Mouse (Mus musculus) ES-E14 (cell line): ENCODE results near the gene E2f3. TPM values are rescaled to one million over a fixed set of nuclear protein-coding genes. Genes with fewer than 3 reads are reported as not detected.

ENCODE experiments used
- DNase-seq: peaks from one replicate; pipeline ENCODE4 v3.0.0-alpha.2; 2013; ENCODE audit warnings: low read depth, low spot score
- H3K27ac ChIP-seq: 2 replicates; pipeline ENCODE4 v1.5.1; 2012; ENCODE audit warnings: low read depth, mild to moderate bottlenecking, low read length, moderate library complexity, mixed read lengths; ENCODE audit not compliant: poor library complexity, insufficient read depth, severe bottlenecking
- H3K36me3 ChIP-seq: 2 replicates; pipeline ENCODE4 v1.6.1; 2012; ENCODE audit warnings: mild to moderate bottlenecking, low read length, moderate library complexity, mixed read lengths; ENCODE audit not compliant: control insufficient read depth, poor library complexity, insufficient read depth, severe bottlenecking
- H3K4me1 ChIP-seq, 2 experiments: fragments of 150-350 bp in 1 of 2; sonication (generic) in 1 of 2; 2 replicates each; pipeline ENCODE4 v1.6.1; 2012; ENCODE audit warnings: low read length in 2 of 2, mild to moderate bottlenecking in 1 of 2, mixed read lengths in 1 of 2; ENCODE audit not compliant: control insufficient read depth in 2 of 2, insufficient read depth in 2 of 2, poor library complexity in 1 of 2
- H3K4me3 ChIP-seq, 2 experiments: fragments of 150-350 bp in 1 of 2; sonication (generic) in 1 of 2; 2 replicates each; pipeline ENCODE4 v1.5.1; 2012; ENCODE audit warnings: low read length in 2 of 2, low read depth in 1 of 2, mild to moderate bottlenecking in 1 of 2, mixed read lengths in 1 of 2; ENCODE audit not compliant: insufficient read depth in 1 of 2, poor library complexity in 1 of 2, severe bottlenecking in 1 of 2
- H3K9ac ChIP-seq: 2 replicates; pipeline ENCODE4 v1.6.1; 2012; ENCODE audit warnings: low read depth, mild to moderate bottlenecking, low read length, mixed read lengths; ENCODE audit not compliant: poor library complexity, insufficient read depth, severe bottlenecking
- H3K9me3 ChIP-seq: fragments of 150-350 bp; sonication (generic); 2 replicates; pipeline ENCODE4 v1.6.1; 2012; ENCODE audit warnings: low read depth, mild to moderate bottlenecking, low read length; ENCODE audit not compliant: control insufficient read depth, insufficient read depth
- CHD2 ChIP-seq: IDR thresholded peaks from 2 replicates; pipeline ENCODE4 v1.6.1; 2014; ENCODE audit warnings: mild to moderate bottlenecking, low read depth, low read length, inconsistent platforms
- HCFC1 ChIP-seq: IDR thresholded peaks from 2 replicates; pipeline ENCODE4 v1.6.1; 2012; ENCODE audit warnings: low read length, inconsistent platforms, borderline replicate concordance; ENCODE audit not compliant: insufficient read depth
- MAFK ChIP-seq: IDR thresholded peaks from 2 replicates; pipeline ENCODE4 v1.6.1; 2014; ENCODE audit warnings: mild to moderate bottlenecking, low read depth, low read length, inconsistent platforms; ENCODE audit not compliant: insufficient read depth
- ZC3H11A ChIP-seq: IDR thresholded peaks from 2 replicates; pipeline ENCODE4 v1.6.1; 2012; ENCODE audit warnings: low read depth, mild to moderate bottlenecking, inconsistent platforms, low read length, borderline replicate concordance
- ZNF384 ChIP-seq: IDR thresholded peaks from 2 replicates; pipeline ENCODE4 v1.6.1; 2012; ENCODE audit warnings: low read depth, low read length, inconsistent platforms
- in situ Hi-C, 2 experiments: fragments of 600-800 bp; cut with MboI; formaldehyde crosslinking; loops; one replicate each; pipeline ENCODE4 v1.15.1; 2025; ENCODE audit warnings: low sequenced_read_pairs in 2 of 2, inconsistent platforms in 1 of 2; ENCODE audit not compliant: unreplicated experiment in 2 of 2
- total RNA-seq: library from RNA; depleted of rRNA; stranded (reverse); fragments of 300-350 nt; gene quantifications from 2 replicates; pipeline ENCODE4 v1.2.3, GENCODE M21; 2012

The E2f3 gene
- total RNA-seq, 1 experiment: 12.5 TPM

DNA sequence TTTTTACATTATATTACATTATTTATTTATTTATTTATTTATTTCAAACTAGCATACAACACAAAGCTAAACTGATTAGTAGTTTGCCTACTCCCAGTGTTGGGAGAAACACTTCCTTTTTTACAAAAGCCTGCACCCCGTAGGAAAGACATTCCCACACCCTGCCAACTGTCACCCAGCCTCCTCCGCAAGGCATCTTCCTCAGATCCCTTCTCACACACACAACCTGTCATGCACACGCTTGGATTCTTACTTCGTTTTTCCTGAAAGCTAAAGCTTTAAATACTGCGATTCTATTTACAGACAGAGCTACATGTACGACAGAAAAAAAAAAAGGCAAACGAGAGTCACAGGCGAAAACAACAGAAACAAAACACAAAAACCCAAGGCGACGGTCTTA is 79.1 kb downstream of the E2f3 start:
- no peaks in the 10 kb centered on the region for H3K9me3 ChIP-seq
- DNase-seq: no peak
- H3K9ac ChIP-seq: no peak overlapping the region
- in situ Hi-C loops: no loop called here
- H3K27ac ChIP-seq: no peak overlapping the region
- H3K4me1 ChIP-seq: 0 out of 4 replicates have a peak, but pooled peaks cover 0 to 2% of the 10 kb centered on the region in 2 experiments
- no peak for TF ChIP-seq HCFC1
- no peak overlapping the region for H3K4me3 ChIP-seq
- H3K36me3 ChIP-seq: peaks cover 35% of the 10 kb centered on the region

DNA sequence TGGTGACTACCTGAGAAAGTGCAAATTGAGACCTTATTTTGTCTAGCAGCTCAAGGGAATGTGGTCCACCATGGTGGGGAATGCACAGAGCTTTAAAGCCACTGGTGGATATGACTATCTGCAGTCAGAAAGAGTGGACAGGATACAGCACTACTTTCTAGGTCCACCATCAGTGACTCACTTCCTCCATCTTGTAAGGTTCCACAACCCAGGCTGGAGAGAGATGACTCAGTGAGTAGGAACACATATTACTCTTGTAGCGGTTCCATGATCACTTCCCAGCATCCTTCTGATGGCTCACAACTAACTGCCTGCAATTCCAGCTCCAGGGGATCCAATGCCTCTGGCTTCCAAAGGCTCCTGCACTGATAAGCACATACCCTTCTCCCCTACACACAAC is 82.5 kb downstream of the E2f3 start:
- in situ Hi-C loops: no loop called here
- peaks cover 1% of the 10 kb centered on the region; the same call in 1 of the 2 replicates for H3K9me3 ChIP-seq
- H3K36me3 ChIP-seq: peaks cover 10% of the 10 kb centered on the region
- no peak for TF ChIP-seq ZNF384
- no peak for TF ChIP-seq CHD2
- TF ChIP-seq ZC3H11A: no peak
- no peak for TF ChIP-seq MAFK
- TF ChIP-seq HCFC1: no peak
- H3K27ac ChIP-seq: no peak overlapping the region
- H3K9ac ChIP-seq: no peak overlapping the region
- DNase-seq: no peak
- H3K4me1 ChIP-seq: 0 out of 4 replicates have a peak, but pooled peaks cover 0 to 2% of the 10 kb centered on the region in 2 experiments
- no peak overlapping the region for H3K4me3 ChIP-seq

DNA sequence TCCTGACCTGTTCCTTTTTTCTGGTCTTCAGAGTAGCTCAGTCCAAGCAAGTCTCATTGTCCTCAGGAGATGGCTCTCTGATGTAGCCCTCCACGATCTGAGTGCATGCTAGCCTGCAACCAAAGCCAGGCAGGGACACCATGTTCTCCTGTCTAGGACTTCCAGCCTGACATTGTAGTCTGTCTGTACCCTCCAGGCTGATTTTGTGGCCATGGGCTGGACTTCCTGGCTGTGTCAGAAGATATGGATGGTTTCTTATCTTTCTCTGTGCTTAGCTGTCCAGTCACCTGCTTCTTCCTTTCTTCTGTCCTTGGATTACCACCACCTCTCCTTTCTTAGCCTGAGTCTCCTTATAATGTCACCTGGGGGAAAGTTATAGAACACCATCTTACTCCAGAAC is 83.2 kb downstream of the E2f3 start:
- Histone ChIP-seq H3K9ac (no peak overlapping the region), H3K9me3 (peaks cover 1% of the 10 kb centered on the region; the same call in 1 of the 2 replicates), H3K4me3 (no peak overlapping the region), H3K27ac (no peak overlapping the region), H3K4me1 (no peaks in the 10 kb centered on the region), H3K36me3 (peaks cover 4% of the 10 kb centered on the region)
- in situ Hi-C loops: no loop called here
- no peak for DNase-seq
- TF ChIP-seq MAFK: no peak
- no peak for TF ChIP-seq ZC3H11A
- TF ChIP-seq CHD2: no peak
- no peak for TF ChIP-seq ZNF384
- TF ChIP-seq HCFC1: no peak

DNA sequence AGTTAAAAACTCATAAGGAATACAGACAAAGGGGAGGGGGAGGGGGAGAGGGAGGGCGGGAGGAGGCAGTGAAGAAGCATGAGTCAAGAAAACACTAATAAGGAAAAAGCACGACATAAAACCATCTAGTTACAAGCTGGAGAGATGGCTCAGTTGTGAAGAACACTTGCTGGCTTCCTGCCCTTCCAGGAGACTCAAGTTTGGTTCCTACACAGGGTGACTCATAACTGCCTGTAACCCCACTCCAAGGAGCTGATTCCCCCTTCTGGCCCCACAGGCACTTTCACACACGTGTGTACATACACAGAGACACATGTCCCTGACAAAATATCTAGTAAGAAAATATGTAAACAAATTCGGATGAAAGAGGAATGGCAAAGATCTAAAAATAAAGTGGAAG is 84.2 kb downstream of the E2f3 start:
- no peaks in the 10 kb centered on the region for H3K4me1 ChIP-seq
- DNase-seq: no peak

GRCm38 (mm10) chr13:29866780-29867179 is 119.1 kb downstream of the E2f3 start:
- Histone ChIP-seq H3K4me1 (no peaks in the 10 kb centered on the region), H3K36me3 (no peaks in the 10 kb centered on the region; the same call in 1 of the 2 replicates), H3K27ac (no peak overlapping the region), H3K9ac (no peak overlapping the region), H3K9me3 (no peaks in the 10 kb centered on the region), H3K4me3 (no peak overlapping the region)
- no peak for TF ChIP-seq HCFC1
- no peak for TF ChIP-seq MAFK
- no peak for TF ChIP-seq ZNF384
- no peak for DNase-seq
- in situ Hi-C loops: loop anchor here in 1 of 2 experiments (25.0 kb wide), 1 partner anchor 396 kb away; no protein-coding TSS in a partner anchor

More for the DNA sequence above, 84.2 kb downstream of the E2f3 start:
- peaks cover 1% of the 10 kb centered on the region; the same call in 1 of the 2 replicates for H3K9me3 ChIP-seq
- H3K9ac ChIP-seq: no peak overlapping the region
- in situ Hi-C loops: no loop called here
- TF ChIP-seq ZNF384: no peak
- TF ChIP-seq MAFK: no peak
- no peak for TF ChIP-seq CHD2
- TF ChIP-seq ZC3H11A: no peak
- TF ChIP-seq HCFC1: no peak
- peaks cover 2% of the 10 kb centered on the region; the same call in 1 of the 2 replicates for H3K36me3 ChIP-seq
- H3K4me3 ChIP-seq: no peak overlapping the region
- H3K27ac ChIP-seq: no peak overlapping the region
